Mouse (Mus musculus) ES-Bruce4 (cell line): Measurements from ENCODE around the gene Sympk. TPM values are rescaled to one million over a fixed set of nuclear protein-coding genes. Genes with fewer than 3 reads are reported as not detected.
"Not testable (repeated sequence)": the region's sequence is repeated elsewhere in the genome, so short reads cannot be mapped to it uniquely, and the experiment has no call there.

Source experiments
- H3K27ac ChIP-seq: 2 replicates; pipeline ENCODE4 v1.5.1; 2012; ENCODE audit warnings: low read length, inconsistent platforms; ENCODE audit not compliant: insufficient read depth
- H3K27me3 ChIP-seq: 2 replicates; pipeline ENCODE4 v1.6.1; 2012; ENCODE audit warnings: mild to moderate bottlenecking, low read length, inconsistent platforms; ENCODE audit not compliant: control insufficient read depth, poor library complexity, insufficient read depth, severe bottlenecking
- H3K36me3 ChIP-seq: 2 replicates; pipeline ENCODE4 v1.6.1; 2012; ENCODE audit warnings: inconsistent platforms, mild to moderate bottlenecking, low read length, moderate library complexity; ENCODE audit not compliant: control insufficient read depth, poor library complexity, insufficient read depth, severe bottlenecking
- H3K4me1 ChIP-seq: one replicate; pipeline ENCODE4 v1.8.1; 2011; ENCODE audit warnings: low read length; ENCODE audit not compliant: control insufficient read depth, insufficient read depth
- H3K4me3 ChIP-seq: 2 replicates; pipeline ENCODE4 v1.5.1; 2011; ENCODE audit warnings: low read depth, mild to moderate bottlenecking, low read length
- H3K9ac ChIP-seq: 2 replicates; pipeline ENCODE4 v1.6.1; 2012; ENCODE audit warnings: low read depth, mild to moderate bottlenecking, inconsistent platforms; ENCODE audit not compliant: poor library complexity, severe bottlenecking
- H3K9me3 ChIP-seq: replicated peaks from 2 replicates; pipeline ENCODE4 v1.6.1; 2012; ENCODE audit warnings: mild to moderate bottlenecking, low read length, inconsistent platforms; ENCODE audit not compliant: control insufficient read depth, poor library complexity, insufficient read depth, severe bottlenecking
- CTCF ChIP-seq: IDR thresholded peaks from one replicate; pipeline ENCODE4 v1.8.1; 2011; ENCODE audit warnings: low read depth, low read length
- EP300 ChIP-seq: IDR thresholded peaks from 2 replicates; pipeline ENCODE4 v1.6.1; 2011; ENCODE audit warnings: low read depth, low read length; ENCODE audit not compliant: insufficient read depth
- POLR2A ChIP-seq: IDR thresholded peaks from one replicate; pipeline ENCODE4 v1.8.1; 2011; ENCODE audit warnings: low read length; ENCODE audit not compliant: insufficient read depth
- polyA plus RNA-seq: library from polyadenylated mRNA; stranded (reverse); fragments of >200 nt; gene quantifications from 2 replicates; pipeline ENCODE4 v1.2.4, GENCODE M21; 2011; ENCODE audit warnings: low read depth; ENCODE audit not compliant: missing spikeins, insufficient read depth, insufficient read length

Gene Sympk
- polyA plus RNA-seq, 1 experiment = 102 TPM

DNA sequence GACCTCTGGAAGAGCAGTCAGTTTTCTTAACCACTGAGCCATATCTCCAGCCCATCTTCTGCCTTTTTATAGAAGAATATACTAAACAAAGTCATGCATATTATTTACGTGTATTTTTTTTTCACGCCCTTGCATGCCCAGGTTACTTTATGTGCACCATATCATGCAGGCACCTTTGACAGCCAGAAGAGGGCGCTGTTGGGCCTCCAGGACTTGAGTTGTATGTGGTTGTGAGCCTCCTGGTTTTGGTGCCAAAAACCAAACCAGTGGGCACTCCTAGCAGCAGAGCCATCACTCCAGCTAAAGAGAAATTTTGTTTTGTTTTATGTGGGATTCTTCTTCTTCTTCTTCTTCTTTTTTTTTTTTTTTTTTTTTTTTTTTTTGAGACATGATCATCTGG, 45.3 kb downstream of the Sympk start:
- TF ChIP-seq POLR2A (no peak), CTCF (peak; percentile 85)
- Histone ChIP-seq H3K9me3 (no peaks in the 10 kb centered on the region), H3K9ac (no peak overlapping the region), H3K4me1 (no peaks in the 10 kb centered on the region), H3K36me3 (no peaks in the 10 kb centered on the region), H3K27ac (no peak overlapping the region), H3K27me3 (no peaks in the 10 kb centered on the region), H3K4me3 (no peak overlapping the region)

- H3K27me3 ChIP-seq, H3K4me1 ChIP-seq, H3K4me3 ChIP-seq, H3K36me3 ChIP-seq, H3K9me3 ChIP-seq, H3K27ac ChIP-seq, H3K9ac ChIP-seq: not testable (repeated sequence)
Observed at GRCm38 (mm10) chr7:19071024-19071423, 46.8 kb downstream of the Sympk start.

DNA sequence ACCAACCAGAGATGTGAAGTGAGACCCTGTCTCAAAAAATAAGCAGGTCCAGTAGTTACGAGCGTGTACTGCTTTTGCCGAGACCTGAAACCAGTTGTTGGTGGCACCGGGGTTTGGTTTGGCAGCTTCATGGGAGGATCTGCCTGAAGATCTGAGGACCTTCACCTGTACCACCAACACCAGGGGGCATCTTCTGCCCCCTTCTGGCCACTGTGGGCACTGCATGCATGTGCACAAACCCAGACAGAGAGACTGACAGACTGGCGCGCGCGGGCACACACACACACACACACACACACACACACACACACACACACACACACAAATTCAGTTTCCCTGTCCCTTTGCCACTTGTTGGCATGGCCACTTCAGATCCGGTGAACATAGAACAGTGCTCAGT, 49.3 kb downstream of the Sympk start:
- Histone ChIP-seq H3K27me3 (no peaks in the 10 kb centered on the region), H3K36me3 (peaks cover 3% of the 10 kb centered on the region), H3K4me3 (no peak overlapping the region), H3K9me3 (no peaks in the 10 kb centered on the region), H3K4me1 (no peaks in the 10 kb centered on the region), H3K9ac (no peak overlapping the region), H3K27ac (no peak overlapping the region)
- TF ChIP-seq EP300 (no peak), CTCF (peak; percentile 83)

- Histone ChIP-seq H3K27ac (no peak overlapping the region), H3K27me3 (no peaks in the 10 kb centered on the region), H3K4me3 (no peak overlapping the region), H3K9me3 (no peaks in the 10 kb centered on the region), H3K4me1 (no peaks in the 10 kb centered on the region), H3K36me3 (peaks cover 3% of the 10 kb centered on the region), H3K9ac (no peak overlapping the region)
- no peak for TF ChIP-seq EP300
- TF ChIP-seq POLR2A = no peak
- peak; percentile 28 for TF ChIP-seq CTCF
Observed at GRCm38 (mm10) chr7:19074494-19074893, 50.3 kb downstream of the Sympk start.

DNA sequence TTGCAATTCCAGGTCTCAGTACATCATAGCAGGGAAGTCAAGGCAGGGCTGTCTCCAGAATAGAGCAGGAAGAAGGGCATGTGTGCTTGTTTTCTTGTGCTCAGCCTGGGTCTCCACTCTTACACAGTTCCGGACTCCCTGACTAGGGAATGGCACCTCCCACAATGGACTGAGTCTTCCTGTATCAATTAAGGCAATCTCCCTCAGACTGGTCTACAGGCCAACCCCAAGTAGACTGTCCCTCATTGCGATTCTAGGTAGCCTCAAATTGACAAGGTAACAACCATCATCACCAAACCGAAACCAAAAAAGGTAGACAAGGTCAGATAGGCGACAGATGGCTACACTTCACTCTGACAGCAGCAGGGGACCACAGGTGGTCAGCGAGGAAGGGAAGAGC, 51.1 kb downstream of the Sympk start:
- no peak overlapping the region for H3K9ac ChIP-seq
- no peak for TF ChIP-seq POLR2A
- TF ChIP-seq EP300 = no peak
- no peak for TF ChIP-seq CTCF
- no peaks in the 10 kb centered on the region for H3K27me3 ChIP-seq
- H3K4me3 ChIP-seq = no peak overlapping the region
- no peaks in the 10 kb centered on the region for H3K4me1 ChIP-seq
- peaks cover 3% of the 10 kb centered on the region for H3K36me3 ChIP-seq
- H3K9me3 ChIP-seq = no peaks in the 10 kb centered on the region
- H3K27ac ChIP-seq = no peak overlapping the region

GRCm38 (mm10) chr7:19075723-19076585, 51.8 kb downstream of the Sympk start, which contains the start of gene Dmwd:
Gene Dmwd (plus strand): TSS chr7:19076227.
- Histone ChIP-seq H3K36me3 (peaks cover 8% of the 10 kb centered on the region), H3K4me3 (peak within 1 kb of the TSS; percentile 89), H3K4me1 (no peaks in the 10 kb centered on the region), H3K27me3 (no peaks in the 10 kb centered on the region), H3K9ac (peak within 1 kb of the TSS; percentile 99), H3K9me3 (no peaks in the 10 kb centered on the region), H3K27ac (no peak within 1 kb of the TSS)
- TF ChIP-seq CTCF (no peak), EP300 (no peak), POLR2A (no peak)
